Mouse (Mus musculus) G1E (cell line): ENCODE results near the gene Slc9a3r1. TPM values are rescaled to one million over a fixed set of nuclear protein-coding genes. Genes with fewer than 3 reads are reported as not detected.

ENCODE experiments used
- ATAC-seq: 2 replicates; pipeline ENCODE4 v1.8.0; 2016; ENCODE audit warnings: mild to moderate bottlenecking; ENCODE audit not compliant: insufficient number of reproducible peaks, poor library complexity, low FRiP score, severe bottlenecking; ENCODE audit errors: extremely low read depth
- DNase-seq: peaks from one replicate; pipeline ENCODE4 v3.0.0; 2012; ENCODE audit warnings: low spot score
- H3K27me3 ChIP-seq: 2 replicates; pipeline ENCODE4 v1.6.1; 2012; ENCODE audit warnings: mild to moderate bottlenecking, low read length, inconsistent platforms; ENCODE audit not compliant: insufficient read depth
- H3K36me3 ChIP-seq: replicated peaks from 2 replicates; pipeline ENCODE3; 2012; ENCODE audit warnings: mild to moderate bottlenecking, inconsistent platforms
- H3K4me1 ChIP-seq: 2 replicates; pipeline ENCODE4 v1.6.1; 2012; ENCODE audit warnings: low read depth, low read length, inconsistent platforms, mixed read lengths; ENCODE audit not compliant: insufficient read depth
- H3K4me3 ChIP-seq: 2 replicates; pipeline ENCODE4 v1.5.1; 2012; ENCODE audit warnings: low read depth, mild to moderate bottlenecking, inconsistent platforms, low read length, moderate library complexity, mixed read lengths
- H3K9me3 ChIP-seq: replicated peaks from 2 replicates; pipeline ENCODE4 v1.6.1; 2012; ENCODE audit warnings: inconsistent platforms
- CTCF ChIP-seq: IDR thresholded peaks from 2 replicates; pipeline ENCODE4 v1.5.1; 2012; ENCODE audit warnings: low read depth, low read length, inconsistent platforms, mixed read lengths
- GATA1 ChIP-seq: IDR thresholded peaks from 2 replicates; pipeline ENCODE4 v1.6.1; 2012; ENCODE audit warnings: borderline replicate concordance, low read length, inconsistent platforms, mixed read lengths
- GATA2 ChIP-seq: IDR thresholded peaks from 2 replicates; pipeline ENCODE4 v1.6.1; 2012; ENCODE audit warnings: low read depth, low read length, inconsistent platforms, borderline replicate concordance
- POLR2AphosphoS5 ChIP-seq: IDR thresholded peaks from 2 replicates; pipeline ENCODE4 v1.6.1; 2012; ENCODE audit warnings: low read depth, low read length, inconsistent platforms; ENCODE audit not compliant: insufficient replicate concordance
- TAL1 ChIP-seq: conservative IDR thresholded peaks from 2 replicates; pipeline ENCODE4 v1.6.1; 2012; ENCODE audit warnings: low read depth, low read length, inconsistent platforms, mixed read lengths
- polyA plus RNA-seq: library from polyadenylated mRNA; stranded (reverse); fragments of >175 nt; gene quantifications from 2 replicates; pipeline ENCODE4 v1.2.3, GENCODE M21; 2012
- total RNA-seq, 2 experiments: library from RNA; stranded (forward) in 1 of 2; stranded (reverse) in 1 of 2; fragments of 200-1000 nt in 1 of 2; fragments of >200 nt in 1 of 2; fragmentation: Nextera tagmentation in 1 of 2; gene quantifications; 2 replicates each; pipeline ENCODE4 v1.2.3; 2014 to 2017

Slc9a3r1 gene
- total RNA-seq (2014; fragmentation: Nextera tagmentation) (57.3 and 65.0 TPM in 2 replicates), total RNA-seq (2017) (91.5 and 94.5 TPM in 2 replicates), polyA plus RNA-seq (285 and 357 TPM in 2 replicates)

GRCm38 (mm10) chr11:115162832-115163480 lies at the start of gene Slc9a3r1:
Gene Slc9a3r1, plus strand, starts transcription at chr11:115163341.
- Histone ChIP-seq H3K4me3 (peak within 1 kb of the TSS; percentile 85), H3K36me3 (peaks cover 34% of the 10 kb centered on the region), H3K27me3 (peaks cover under 1% of the 10 kb centered on the region; the same call in 1 of the 2 replicates), H3K9me3 (no peaks in the 10 kb centered on the region), H3K4me1 (peaks cover 77% of the 10 kb centered on the region)
- ATAC-seq (peak; percentile 89), DNase-seq (peak; percentile 99)
- TF ChIP-seq GATA1 = no peak
- TF ChIP-seq POLR2AphosphoS5 = no peak
- no peak for TF ChIP-seq GATA2
- TF ChIP-seq CTCF = no peak
- no peak for TF ChIP-seq TAL1

- H3K4me1 ChIP-seq = no peaks in the 10 kb centered on the region
- H3K27me3 ChIP-seq = peaks cover 18% of the 10 kb centered on the region; the same call in 1 of the 2 replicates
- no peak for DNase-seq
- no peaks in the 10 kb centered on the region for H3K9me3 ChIP-seq
- ATAC-seq = no peak
- no peaks in the 10 kb centered on the region for H3K36me3 ChIP-seq
- no peak overlapping the region for H3K4me3 ChIP-seq
- TF ChIP-seq POLR2AphosphoS5 = no peak
- TF ChIP-seq TAL1 = no peak
- no peak for TF ChIP-seq GATA1
- TF ChIP-seq GATA2 = no peak
- TF ChIP-seq CTCF = no peak
Observed at GRCm38 (mm10) chr11:115119409-115119808, 43.7 kb upstream of the Slc9a3r1 start.

GRCm38 (mm10) chr11:115128483-115128882 lies 34.7 kb upstream of the Slc9a3r1 start:
- Histone ChIP-seq H3K9me3 (no peaks in the 10 kb centered on the region), H3K4me3 (no peak overlapping the region), H3K27me3 (peaks cover 7% of the 10 kb centered on the region; the same call in 1 of the 2 replicates), H3K4me1 (no peaks in the 10 kb centered on the region), H3K36me3 (no peaks in the 10 kb centered on the region)
- TF ChIP-seq POLR2AphosphoS5 (no peak), CTCF (no peak), GATA2 (no peak), GATA1 (no peak), TAL1 (no peak)
- no peak for ATAC-seq
- no peak for DNase-seq

GRCm38 (mm10) chr11:115129508-115130126 lies 33.5 kb upstream of the Slc9a3r1 start:
- no peaks in the 10 kb centered on the region for H3K36me3 ChIP-seq
- DNase-seq (no peak), ATAC-seq (no peak)
- TF ChIP-seq GATA2 (no peak), GATA1 (no peak), TAL1 (no peak), CTCF (no peak), POLR2AphosphoS5 (no peak)
- H3K9me3 ChIP-seq = no peaks in the 10 kb centered on the region
- H3K4me3 ChIP-seq = no peak overlapping the region
- H3K4me1 ChIP-seq = no peaks in the 10 kb centered on the region
- H3K27me3 ChIP-seq = peaks cover 7% of the 10 kb centered on the region

- no peak overlapping the region for H3K4me3 ChIP-seq
- DNase-seq = no peak
- TF ChIP-seq GATA2 = no peak
- no peak for TF ChIP-seq POLR2AphosphoS5
- TF ChIP-seq GATA1 = no peak
- TF ChIP-seq TAL1 = no peak
Observed at GRCm38 (mm10) chr11:115131768-115132381, 31.3 kb upstream of the Slc9a3r1 start.

GRCm38 (mm10) chr11:115133800-115134199 lies 29.3 kb upstream of the Slc9a3r1 start, which contains the start of gene Cd300lf:
Gene Cd300lf, minus strand, starts transcription at chr11:115133992.
- H3K27me3 ChIP-seq = peaks cover 4% of the 10 kb centered on the region
- H3K4me1 ChIP-seq = no peaks in the 10 kb centered on the region
- ATAC-seq (peak; percentile 28; the same call in 1 of the 2 replicates), DNase-seq (no peak)
- TF ChIP-seq CTCF (no peak), GATA1 (no peak), TAL1 (no peak), POLR2AphosphoS5 (no peak)
- H3K4me3 ChIP-seq = no peak within 1 kb of the TSS
- H3K9me3 ChIP-seq = no peaks in the 10 kb centered on the region
- no peaks in the 10 kb centered on the region for H3K36me3 ChIP-seq

More at GRCm38 (mm10) chr11:115131768-115132381, 31.3 kb upstream of the Slc9a3r1 start:
- peaks cover 4% of the 10 kb centered on the region for H3K27me3 ChIP-seq
- H3K9me3 ChIP-seq = no peaks in the 10 kb centered on the region
- no peak for ATAC-seq
- no peaks in the 10 kb centered on the region for H3K4me1 ChIP-seq
- H3K36me3 ChIP-seq = no peaks in the 10 kb centered on the region
